Mouse (Mus musculus) embryonic fibroblast, embryonic 13.5 days (primary cell): ENCODE data around the gene Gnptg.

Experiments used
- CTCF ChIP-seq: IDR thresholded peaks from 2 replicates; pipeline ENCODE4 v1.5.1; 2011; ENCODE audit warnings: mild to moderate bottlenecking, control low read depth, low read length, moderate library complexity, borderline replicate concordance; ENCODE audit not compliant: insufficient read depth
- POLR2A ChIP-seq: IDR thresholded peaks from 2 replicates; pipeline ENCODE4 v1.6.1; 2011; ENCODE audit warnings: low read depth, mild to moderate bottlenecking, control low read depth, low read length, moderate library complexity

DNA sequence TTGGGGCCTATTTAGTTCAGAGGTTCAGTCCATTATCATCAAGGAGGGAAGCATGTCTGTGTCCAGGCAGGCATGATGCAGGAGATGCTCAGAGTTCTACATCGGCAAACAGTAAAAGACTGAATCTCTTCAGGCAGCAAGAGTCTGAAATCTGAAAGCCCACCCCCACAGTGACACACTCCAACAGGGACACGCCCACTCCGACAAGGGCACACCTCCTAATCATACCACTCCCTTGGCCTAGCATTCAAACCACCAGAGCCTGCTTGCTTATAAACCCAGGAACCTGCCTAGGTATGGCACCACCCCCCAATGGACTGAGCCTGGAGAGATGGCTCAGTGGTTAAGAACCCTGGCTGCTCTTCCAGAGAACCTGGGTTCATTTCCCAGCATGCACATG lies 24.5 kb downstream of the Gnptg start:
- TF ChIP-seq CTCF, result no peak
- no peak for TF ChIP-seq POLR2A
